Mouse (Mus musculus): ENCODE data around the gene Pigyl.
"Not testable (repeated sequence)": the region's sequence is repeated elsewhere in the genome, so short reads cannot be mapped to it uniquely, and the experiment has no call there.

Pigyl gene

DNA sequence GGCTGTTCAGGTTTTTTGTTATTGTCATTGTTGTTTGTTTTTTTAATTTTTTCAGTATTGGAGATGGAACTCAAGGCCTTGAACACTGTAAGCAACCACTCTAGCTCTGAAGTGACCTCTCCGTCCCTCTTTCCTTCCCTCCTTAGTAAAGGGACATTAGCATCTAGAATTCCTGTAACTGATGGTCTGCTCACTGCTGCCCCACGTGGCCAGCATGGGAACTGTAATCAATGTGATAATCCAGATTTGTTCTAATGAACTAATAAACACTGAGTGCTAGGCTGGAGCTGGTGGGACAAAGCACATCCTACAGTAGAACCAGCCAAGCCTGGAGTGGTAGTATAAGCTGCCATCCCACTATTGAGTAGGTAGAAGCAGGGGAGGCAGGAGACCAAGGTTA lies 18.2 kb upstream of the Pigyl start:
- DNase-seq (ENCODE audit: low read depth), result peak; percentile 71

DNA sequence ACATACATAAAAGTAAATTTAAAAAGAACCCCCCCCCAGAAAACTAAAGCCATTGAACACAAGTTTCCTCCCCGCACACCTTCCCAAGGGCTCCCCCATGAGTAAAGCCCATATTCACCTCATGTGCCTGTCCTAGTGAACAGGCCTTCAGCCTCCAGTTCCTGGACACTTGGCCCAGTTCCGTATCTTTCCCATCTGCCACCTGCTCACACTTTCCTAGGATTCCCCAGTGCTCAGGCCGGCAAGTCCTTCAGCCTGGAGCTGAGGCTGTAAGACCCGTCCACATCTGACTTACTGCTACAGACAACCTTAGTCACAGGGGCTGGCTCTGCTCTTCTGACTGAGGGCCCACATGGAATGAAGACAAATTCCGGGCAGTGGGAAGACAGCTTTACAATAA lies 16.9 kb upstream of the Pigyl start:
- no peak for DNase-seq (ENCODE audit: low read depth)

DNA sequence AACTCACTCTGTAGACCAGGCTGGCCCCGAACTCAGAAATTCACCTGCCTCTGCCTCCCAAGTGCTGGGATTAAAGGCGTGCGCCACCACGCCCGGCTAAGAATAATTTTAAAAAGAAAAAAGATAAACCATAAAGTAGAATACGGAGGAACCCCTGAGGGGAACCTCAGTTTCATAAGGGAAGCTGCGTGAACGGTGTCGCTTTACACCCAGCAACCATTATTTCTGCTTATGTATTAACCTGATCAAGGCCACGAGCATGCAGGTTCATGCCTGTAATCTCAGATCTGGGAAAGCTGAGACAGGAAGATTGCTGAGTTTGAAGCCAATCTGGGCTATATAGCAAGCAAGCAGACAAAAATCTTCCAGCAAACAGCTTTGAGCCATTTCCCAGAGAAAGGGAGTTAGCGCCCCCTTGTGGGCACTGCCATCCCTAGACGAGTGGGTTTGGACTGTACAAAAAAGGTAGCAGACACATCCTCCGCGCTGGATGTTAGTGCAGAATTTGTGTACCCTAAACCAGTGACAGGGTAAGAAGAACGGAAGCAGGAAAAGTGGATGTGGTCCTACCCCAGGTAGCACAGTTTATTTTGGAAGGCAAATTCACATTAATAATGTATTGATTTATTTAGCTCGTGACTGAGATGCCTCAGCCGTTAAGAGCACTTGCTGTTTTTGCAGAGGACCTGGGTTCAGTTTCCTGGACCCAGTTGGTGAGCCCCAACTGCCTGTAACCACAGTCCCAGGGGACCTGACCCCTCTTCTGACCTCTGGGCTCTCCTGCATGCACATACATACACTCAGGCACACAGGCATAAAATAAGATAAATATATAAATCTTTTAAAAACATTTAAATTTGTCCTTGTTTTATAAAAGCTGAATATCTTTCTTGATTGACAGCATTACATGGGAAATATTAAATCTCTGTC lies 13.3 kb upstream of the Pigyl start:
- DNase-seq (ENCODE audit: low read depth), result peak; percentile 95

DNA sequence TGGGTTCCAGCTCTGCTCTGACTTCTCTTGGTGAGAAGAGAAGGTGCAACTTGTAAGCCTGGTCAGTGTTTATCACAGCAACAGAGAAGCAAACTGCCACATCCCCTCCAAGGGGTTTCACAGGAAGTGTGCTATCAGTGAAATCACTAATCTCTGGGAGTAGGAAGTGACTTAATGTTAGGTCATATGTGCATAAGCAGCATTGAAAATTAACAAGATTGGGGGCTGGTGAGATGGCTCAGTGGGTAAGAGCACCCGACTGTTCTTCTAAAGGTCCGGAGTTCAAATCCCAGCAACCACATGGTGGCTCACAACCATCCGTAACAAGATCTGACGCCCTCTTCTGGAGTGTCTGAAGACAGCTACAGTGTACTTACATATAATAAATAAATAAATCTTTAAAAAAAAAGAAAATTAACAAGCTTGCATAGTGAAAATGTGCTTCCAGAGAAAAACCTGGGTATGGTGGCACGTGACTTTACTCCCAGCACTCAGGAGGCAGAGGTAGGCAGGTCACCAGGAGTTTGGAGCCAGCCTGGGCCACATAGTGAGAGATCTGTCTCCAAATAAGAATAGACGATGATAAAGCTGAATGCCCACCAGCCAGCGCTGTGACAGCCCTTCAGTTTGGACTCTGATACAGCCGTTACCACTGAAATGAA lies 12.2 kb upstream of the Pigyl start:
- no peak for DNase-seq (ENCODE audit: low read depth)

DNA sequence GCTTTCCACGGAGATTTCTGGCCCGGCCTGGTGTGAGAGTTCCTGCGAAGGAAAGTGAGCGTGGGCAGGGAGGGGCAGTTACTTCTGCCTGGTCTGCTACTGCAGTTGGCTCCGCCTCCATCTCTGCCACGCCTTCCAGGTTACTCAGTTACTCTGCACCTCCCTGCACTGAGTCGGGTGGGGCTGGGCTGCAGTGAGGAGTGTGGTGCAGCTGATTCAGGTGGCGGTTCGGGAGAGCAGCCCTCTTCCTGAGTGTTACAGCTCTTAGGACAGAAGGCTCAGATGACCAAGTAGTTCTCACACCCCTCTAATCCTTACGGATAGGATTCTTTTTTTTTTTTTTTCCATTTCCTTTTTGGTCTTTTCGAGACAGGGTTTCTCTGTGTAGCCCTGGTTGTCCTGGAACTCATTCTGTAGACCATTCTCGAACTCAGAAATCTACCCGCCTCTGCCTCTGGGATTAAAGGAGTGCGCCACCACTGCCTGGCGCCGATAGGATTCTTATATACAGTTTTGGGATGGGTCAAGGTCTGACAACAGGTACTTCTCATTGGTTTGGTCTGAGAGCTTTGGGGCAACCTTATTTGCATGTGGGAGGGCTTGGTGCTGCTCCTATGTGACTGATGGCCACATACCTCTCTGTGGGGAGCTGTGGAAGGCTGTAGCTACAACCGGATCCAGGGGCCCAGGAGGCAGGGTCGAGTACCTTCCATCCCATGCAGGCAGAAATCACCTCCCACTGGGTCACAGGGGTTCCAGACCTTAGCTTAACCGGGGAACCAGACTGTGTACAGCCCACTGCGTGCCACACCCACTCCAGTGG lies 7.0 kb upstream of the Pigyl start:
- DNase-seq (ENCODE audit: low read depth), result no peak

DNA sequence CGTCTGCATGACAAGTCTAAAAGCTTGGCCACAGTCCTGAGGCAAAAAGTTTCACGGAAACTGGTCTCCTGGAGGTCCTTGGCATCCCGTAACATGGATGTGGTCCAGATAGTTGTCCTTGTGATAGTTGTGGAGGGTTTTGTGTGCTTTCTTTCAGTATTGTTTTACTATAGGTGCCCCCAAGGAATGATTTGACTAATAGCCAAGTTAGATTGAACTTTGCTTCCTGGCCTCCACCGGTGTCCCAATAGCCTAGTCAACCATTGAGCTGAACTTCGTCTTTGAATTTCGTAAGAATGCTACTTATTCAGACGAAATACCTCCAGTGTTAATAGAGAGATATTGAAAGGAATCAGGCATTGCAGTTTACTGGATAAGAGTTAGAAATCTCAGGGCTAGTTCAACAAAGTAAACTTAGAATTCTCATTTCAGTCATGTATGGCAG lies 6.4 kb upstream of the Pigyl start:
- DNase-seq (ENCODE audit: low read depth), result not testable (repeated sequence)

DNA sequence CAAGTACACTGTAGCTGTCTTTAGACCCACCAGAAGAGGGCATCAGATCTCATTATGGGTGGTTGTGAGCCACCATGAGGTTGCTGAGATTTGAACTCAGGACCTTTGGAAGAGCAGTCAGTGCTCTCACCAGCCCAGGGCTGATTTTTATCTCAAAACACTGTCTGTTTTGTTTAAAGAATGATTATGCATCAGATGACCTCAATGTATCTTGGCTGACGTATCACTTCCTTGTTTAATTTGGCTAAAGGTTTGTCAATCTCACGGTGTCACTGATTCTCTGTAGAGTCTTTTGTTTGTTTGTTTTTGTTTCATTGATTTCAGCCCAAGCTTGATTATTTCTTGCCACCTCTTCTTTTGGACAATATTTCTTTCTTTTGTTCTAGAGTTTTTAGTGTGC lies 5.7 kb upstream of the Pigyl start:
- no peak for DNase-seq (ENCODE audit: low read depth)

DNA sequence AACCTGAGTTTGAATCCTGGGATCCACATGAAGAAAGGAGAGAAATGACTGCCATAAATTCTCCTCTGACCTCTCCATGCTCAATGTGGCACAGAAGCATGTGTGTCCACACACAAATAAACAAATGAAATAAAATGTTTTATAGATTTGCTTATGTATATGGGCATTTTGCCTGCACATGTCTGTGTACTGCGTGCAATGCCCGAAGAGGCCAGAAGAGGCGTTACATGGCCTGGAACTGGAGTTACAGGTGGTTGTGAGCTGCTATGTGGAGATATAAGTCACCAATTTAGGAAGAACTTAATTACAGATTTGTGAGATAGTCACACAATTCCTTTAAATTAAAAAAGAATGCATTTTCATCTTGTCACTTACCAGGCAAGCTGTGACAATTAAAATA lies 2.8 kb upstream of the Pigyl start:
- DNase-seq (ENCODE audit: low read depth), result no peak

DNA sequence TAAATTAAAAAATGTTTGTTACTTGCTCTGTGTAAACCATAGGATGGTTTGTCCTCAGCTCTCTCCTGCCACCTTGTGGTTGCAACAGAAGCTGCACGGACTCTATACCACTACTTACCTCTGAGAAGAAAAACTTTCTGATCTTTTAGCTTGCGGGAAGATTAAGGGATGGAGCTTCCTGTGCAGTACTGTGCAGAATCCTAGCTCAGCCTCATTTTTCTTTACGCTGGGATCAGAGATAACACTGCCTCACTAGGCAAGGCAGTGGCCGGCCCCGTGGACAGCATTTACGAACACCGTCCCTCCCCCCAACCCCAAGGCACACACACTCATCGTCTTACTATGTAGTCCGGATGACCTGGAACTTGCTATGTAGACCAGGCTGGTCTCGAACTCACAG lies 1.0 kb upstream of the Pigyl start:
- DNase-seq (ENCODE audit: low read depth), result peak; percentile 93

DNA sequence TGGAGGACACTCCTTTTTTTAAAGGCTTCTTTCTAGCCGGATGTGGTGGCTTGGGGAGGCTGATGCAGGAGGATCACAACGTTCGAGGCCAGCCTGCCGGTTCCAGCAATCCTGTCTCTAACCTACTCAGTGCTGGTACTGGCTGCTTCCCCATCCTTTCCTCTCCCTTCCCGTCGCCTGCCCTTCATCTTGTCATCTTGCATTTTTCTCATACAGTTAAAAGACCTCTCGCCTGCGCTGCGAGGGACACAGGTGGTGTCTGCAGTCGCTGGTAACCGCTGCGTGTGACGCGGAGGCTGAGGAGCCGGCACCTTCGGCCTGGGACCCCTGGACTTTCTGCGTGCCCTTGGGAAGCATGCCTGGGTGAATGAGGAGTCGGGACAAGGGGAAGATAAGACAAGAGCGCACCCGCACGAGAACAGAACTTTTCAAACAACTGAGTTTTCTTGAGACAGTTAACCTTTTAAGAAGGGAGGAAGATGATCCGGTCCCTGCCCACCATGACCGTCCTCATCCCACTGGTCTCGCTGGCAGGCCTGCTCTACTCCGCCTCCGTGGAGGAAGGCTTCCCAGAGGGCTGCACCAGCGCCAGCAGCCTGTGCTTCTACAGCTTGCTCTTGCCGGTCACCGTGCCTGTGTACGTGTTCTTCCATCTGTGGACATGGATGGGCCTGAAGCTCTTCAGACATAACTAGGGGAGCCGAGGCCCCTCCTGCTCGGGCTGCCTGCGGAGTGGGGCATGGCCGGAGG lies 1.0 kb downstream of the Pigyl start:
- no peak for DNase-seq (ENCODE audit: low read depth)

DNA sequence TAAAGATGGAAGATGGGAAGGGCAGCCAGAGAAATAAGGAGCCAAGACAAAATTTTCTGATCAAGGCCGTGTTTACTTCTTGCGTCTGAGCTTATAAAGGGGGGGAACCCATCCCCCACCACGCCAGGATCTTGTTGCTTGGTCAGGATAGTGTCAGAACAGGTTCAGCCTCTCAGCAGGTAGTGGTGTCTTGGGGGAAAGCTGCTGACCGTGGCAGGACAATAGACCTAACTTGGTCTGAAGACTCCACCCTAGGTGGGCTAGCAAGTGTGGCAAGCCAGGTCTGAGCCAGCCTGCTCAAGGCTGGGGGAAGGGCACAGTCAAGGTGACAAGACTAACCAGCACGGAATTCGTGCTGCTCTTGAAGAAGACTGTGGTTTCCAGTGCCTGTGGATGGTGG lies 4.7 kb downstream of the Pigyl start:
- no peak for DNase-seq (ENCODE audit: low read depth)

DNA sequence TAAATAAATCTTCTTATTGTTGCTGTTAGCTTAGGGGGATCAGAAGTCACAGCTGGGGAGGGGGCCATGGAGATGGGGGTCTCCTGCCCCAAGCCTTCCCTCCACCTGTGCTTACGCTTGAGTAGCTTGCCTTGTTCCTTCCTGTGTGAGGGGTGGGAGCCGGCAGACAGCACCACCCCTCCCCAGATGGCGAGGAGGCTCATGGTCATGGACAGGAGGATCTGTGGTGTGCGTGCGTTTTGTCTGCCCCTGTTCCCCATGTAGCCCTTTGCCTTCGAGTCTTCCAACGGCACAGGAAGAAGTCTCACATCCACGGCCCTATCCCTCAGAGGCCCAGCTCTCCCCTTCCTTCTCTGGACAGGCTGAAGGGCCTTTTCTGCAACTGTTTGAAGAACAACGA lies 5.7 kb downstream of the Pigyl start:
- no peak for DNase-seq (ENCODE audit: low read depth)

DNA sequence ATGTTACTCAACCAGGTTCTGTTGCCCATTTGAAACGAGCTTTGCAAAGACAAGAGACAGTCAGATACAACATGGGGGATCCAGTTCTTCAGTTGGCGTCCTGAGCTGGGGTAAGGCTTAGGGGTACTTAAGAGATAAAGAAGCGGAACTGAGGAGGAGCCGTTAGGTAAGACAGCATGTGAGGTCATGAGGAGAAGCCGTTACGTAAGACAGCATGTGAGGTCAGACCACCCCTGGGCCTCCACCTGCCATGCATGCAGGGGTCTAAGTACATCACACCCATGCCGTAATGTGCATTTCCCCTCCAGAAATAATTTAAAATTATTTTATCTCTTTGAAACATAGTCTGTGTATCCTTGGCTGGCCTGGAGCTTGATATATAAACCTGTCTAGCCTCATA lies 6.3 kb downstream of the Pigyl start:
- no peak for DNase-seq (ENCODE audit: low read depth)

DNA sequence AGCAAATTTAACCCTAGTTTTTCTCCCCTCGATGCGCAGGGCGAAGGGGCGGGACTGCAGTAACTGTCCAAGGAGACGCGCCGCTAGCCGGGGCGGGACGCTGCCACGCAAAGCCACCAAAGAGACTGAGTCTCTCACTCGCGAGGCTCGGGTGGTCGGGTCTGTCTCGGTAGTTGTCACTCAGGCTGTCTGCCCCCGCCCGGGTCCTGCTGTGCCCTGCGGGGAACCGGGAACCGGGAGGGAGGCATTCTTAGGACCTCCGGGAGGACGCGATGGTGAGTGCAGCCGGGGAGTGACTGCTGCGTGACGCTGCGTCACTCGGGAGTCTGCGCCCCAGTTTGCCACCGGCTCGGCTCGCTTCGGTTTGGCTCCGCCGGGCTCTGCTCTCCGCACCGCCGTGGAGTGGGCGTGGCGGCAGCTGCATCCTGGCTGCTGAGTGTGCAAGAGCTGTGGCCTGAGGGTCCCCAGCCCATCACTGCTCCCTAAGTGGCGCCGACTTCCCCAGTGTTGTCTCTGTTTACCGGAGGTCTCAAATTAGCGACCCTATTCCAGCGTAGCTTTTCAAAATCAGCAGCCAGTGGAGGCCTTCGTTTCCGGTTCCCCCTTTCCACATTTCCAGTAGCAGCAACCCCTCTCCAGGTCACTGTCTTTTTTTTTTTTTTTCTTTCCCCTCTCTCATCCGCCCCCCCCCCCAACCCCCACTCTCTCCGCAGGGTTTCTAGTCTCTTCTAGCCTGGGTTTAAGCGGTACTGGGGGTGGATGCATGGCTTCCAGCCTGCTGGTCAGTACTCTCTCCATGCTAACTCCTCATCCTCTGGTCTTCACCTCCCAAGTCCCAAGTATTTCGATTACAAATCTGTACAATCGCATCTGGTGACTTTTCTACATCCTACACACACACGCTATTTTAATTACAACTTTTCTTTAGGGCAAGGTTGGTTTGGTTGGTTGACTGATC lies 8.3 kb downstream of the Pigyl start:
- peak; percentile 61 for DNase-seq (ENCODE audit: low read depth)

DNA sequence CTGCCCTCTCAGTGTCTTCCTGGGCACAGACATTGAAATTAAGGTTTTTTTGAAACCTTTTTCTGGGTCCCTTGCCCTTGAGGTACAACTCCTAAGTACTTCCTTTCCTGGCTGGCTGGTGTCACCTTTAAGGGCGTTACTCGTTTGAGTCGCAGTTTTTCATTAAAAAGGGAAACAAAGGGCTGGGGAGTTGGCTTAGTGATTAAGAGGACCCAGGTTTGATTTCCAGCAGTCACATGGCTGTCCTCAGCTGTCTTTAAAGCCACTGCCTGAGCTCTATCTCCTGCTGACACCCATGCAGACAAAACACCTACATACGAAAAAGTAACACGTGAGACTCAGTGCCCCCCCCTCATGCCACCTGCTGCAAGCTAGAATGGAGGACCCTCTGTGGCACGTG lies 9.3 kb downstream of the Pigyl start:
- no peak for DNase-seq (ENCODE audit: low read depth)

DNA sequence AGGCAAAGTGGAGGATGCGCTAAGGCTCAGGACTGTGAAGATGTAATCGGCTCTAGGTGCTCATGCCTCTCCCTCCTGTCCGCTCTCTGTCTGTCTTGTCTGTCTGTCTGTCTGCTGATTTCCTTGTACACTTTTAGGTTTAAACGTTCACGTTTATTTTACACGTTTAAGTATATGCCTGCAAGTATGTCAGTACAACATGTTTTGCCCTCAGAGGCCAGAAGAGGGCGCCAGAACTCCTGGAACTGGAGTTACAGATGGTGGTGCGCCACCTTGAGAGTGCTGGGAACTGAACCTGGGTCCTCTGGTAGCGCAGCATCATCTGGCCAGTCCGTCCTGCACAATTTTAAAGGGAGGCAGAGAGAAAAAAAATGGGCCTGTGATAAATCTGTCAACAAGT lies 10.0 kb downstream of the Pigyl start:
- no peak for DNase-seq (ENCODE audit: low read depth)

DNA sequence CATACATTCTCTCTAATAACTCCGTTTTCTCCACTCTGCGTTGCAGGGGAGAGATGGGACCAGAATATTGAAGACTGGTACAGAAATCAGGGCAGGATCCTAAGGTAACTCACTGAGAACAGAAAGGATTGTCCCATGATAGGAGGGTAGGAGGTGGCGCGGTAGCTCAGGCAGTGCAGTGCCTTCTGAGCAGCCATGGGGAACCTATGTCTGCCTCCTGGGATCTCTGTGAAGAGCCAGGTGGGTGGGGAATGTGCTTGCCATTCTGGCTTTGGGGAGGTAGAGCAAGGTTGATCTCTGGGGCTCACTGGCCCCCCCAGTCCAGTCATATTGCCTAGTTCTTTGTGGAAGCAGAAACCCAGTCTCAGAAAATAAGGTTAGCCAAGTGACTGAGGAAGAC lies 11.1 kb downstream of the Pigyl start:
- no peak for DNase-seq (ENCODE audit: low read depth)

DNA sequence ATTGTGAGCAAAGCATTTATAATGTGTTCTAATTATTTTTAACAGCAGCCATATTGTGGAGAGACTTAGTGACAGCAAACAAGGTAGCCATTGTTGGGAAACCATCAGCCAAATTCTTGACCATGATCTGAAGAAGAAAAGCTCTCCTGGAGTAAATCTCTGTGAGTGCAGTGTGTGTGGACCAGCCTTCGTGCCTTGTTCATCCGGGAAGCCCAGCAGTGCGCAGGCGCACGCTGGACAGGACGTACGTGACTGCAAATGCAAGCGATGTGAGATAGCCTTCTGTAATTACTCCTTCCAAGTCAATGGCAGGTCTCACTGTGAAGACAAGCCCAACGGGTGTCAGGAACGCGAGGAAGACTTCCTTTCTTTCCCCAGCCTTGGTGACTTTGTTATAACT lies 12.7 kb downstream of the Pigyl start:
- DNase-seq (ENCODE audit: low read depth), result no peak

DNA sequence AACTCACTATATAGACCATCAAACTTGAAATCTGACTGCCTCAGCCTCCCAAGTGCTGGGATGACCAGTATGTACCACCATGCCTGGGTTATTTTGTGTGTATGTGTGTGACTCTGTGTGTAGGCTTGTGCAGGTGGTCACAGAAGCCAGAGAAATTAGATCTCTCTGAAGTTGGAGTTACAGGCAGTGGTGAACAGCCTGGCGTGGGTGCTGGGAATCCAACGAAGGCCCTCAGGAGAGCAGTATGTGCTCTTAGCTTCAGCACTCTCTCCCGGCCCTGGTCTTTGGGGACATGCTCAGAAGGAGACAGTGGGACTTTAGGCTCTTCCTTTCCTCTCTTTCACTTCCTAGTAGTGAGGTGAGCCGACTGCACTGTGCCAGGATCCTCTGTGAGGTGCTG lies 15.7 kb downstream of the Pigyl start:
- DNase-seq (ENCODE audit: low read depth), result no peak

DNA sequence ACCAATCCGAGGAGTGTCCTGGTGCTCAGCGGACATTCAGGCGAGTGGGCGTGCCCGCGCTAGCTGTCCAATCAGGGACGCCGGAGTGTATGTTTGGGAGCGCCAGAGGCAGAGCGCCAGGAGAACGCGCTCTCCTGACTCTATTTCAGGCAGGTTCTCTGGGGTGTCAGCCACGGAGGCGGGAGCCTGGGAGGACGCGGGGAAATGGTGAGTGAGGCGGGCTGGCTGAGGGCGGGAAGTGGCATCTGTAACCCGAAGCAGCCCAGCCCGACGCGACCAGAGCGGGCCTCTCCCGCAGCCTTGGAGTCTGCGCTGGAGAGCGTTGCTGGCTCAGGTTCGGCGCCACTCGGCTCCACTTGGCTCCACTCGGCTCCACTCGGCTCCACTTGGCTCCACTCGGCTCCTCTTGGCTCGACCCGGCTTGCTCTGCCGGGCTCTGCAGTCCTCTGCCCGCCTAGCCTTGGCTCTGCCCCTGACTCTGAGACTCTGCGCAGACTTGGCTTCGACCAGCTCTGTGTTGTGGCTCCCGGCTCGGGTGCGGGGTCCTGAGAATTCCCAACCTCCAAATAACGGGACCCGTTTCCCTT lies 31.5 kb downstream of the Pigyl start, which contains the start of gene Zfp872:
Gene Zfp872 (plus strand): TSS at position 66 of the 587 bp plus-strand sequence.
- DNase-seq (ENCODE audit: low read depth), result no peak
